Mouse (Mus musculus): ENCODE results near the gene Rps27l. TPM values are rescaled to one million over a fixed set of nuclear protein-coding genes. Genes with fewer than 3 reads are reported as not detected.

The Rps27l gene
- polyA plus RNA-seq, 1 experiment from 2014 or later: 839 TPM

- 81% methylated on average over 7 of the region's 7 CpGs for WGBS
- ATAC-seq (ENCODE audit: insufficient read depth, low FRiP score): no peak
Observed at GRCm38 (mm10) chr9:66985377-66985776, 39.5 kb downstream of the Rps27l start.

GRCm38 (mm10) chr9:66988198-66988887, 42.5 kb downstream of the Rps27l start:
- WGBS: 43% methylated on average over 11 of the region's 11 CpGs
- peak; percentile 56 for ATAC-seq (ENCODE audit: insufficient read depth, low FRiP score)
- H3K36me3 ChIP-seq (ENCODE audit: control insufficient read depth, insufficient read depth, low read length): no peaks in the 10 kb centered on the region
- H3K4me1 ChIP-seq (ENCODE audit: control insufficient read depth, insufficient read depth, low read length): peaks cover 36% of the 10 kb centered on the region
- H3K4me2 ChIP-seq (ENCODE audit: low read depth, low read length): peak overlapping the region; percentile 11; the same call in 1 of the 2 replicates
- no peak overlapping the region for H3K4me3 ChIP-seq (replicated peaks; ENCODE audit: low read length)
- H3K27me3 ChIP-seq (ENCODE audit: control insufficient read depth, insufficient read depth, low read length): no peaks in the 10 kb centered on the region
- H3K27ac ChIP-seq (ENCODE audit: low read length): peak overlapping the region; percentile 98
- H3K9ac ChIP-seq (ENCODE audit: low read length): peak overlapping the region; percentile 13
- H3K9me3 ChIP-seq (replicated peaks; ENCODE audit: control insufficient read depth, low read length): 0 out of 2 replicates have a peak, but pooled peaks cover 4% of the 10 kb centered on the region

More at GRCm38 (mm10) chr9:66985377-66985776, 39.5 kb downstream of the Rps27l start:
- Histone ChIP-seq H3K27ac (ENCODE audit: low read length) (no peak overlapping the region), H3K4me1 (ENCODE audit: control insufficient read depth, insufficient read depth, low read length) (peaks cover 27% of the 10 kb centered on the region), H3K4me3 (replicated peaks; ENCODE audit: low read length) (no peak overlapping the region), H3K9me3 (replicated peaks; ENCODE audit: control insufficient read depth, low read length) (no peaks in the 10 kb centered on the region), H3K36me3 (ENCODE audit: control insufficient read depth, insufficient read depth, low read length) (no peaks in the 10 kb centered on the region), H3K4me2 (ENCODE audit: low read depth, low read length) (no peak overlapping the region), H3K9ac (ENCODE audit: low read length) (no peak overlapping the region), H3K27me3 (ENCODE audit: control insufficient read depth, insufficient read depth, low read length) (no peaks in the 10 kb centered on the region)

- ATAC-seq (ENCODE audit: insufficient read depth, low FRiP score): peak; percentile 88
- H3K27ac ChIP-seq (ENCODE audit: low read length): peak overlapping the region; percentile 98
- H3K4me3 ChIP-seq (replicated peaks; ENCODE audit: low read length): no peak overlapping the region
- no peaks in the 10 kb centered on the region for H3K27me3 ChIP-seq (ENCODE audit: control insufficient read depth, insufficient read depth, low read length)
- 14% methylated on average over 6 of the region's 6 CpGs for WGBS
- peaks cover 36% of the 10 kb centered on the region for H3K4me1 ChIP-seq (ENCODE audit: control insufficient read depth, insufficient read depth, low read length)
- H3K9me3 ChIP-seq (replicated peaks; ENCODE audit: control insufficient read depth, low read length): 0 out of 2 replicates have a peak, but pooled peaks cover 5% of the 10 kb centered on the region
- H3K9ac ChIP-seq (ENCODE audit: low read length): no peak overlapping the region
- H3K4me2 ChIP-seq (ENCODE audit: low read depth, low read length): 0 out of 2 replicates have a peak overlapping the region, but pooled peaks have one; percentile 20
- no peaks in the 10 kb centered on the region for H3K36me3 ChIP-seq (ENCODE audit: control insufficient read depth, insufficient read depth, low read length)
Observed at GRCm38 (mm10) chr9:66988888-66989414, 43.1 kb downstream of the Rps27l start.

- H3K4me3 ChIP-seq (replicated peaks; ENCODE audit: low read length): no peak overlapping the region
- peaks cover 36% of the 10 kb centered on the region for H3K4me1 ChIP-seq (ENCODE audit: control insufficient read depth, insufficient read depth, low read length)
- no peak for ATAC-seq (ENCODE audit: insufficient read depth, low FRiP score)
- H3K9ac ChIP-seq (ENCODE audit: low read length): peak overlapping the region; percentile 22; the same call in 1 of the 2 replicates
- H3K27ac ChIP-seq (ENCODE audit: low read length): peak overlapping the region; percentile 98
- H3K36me3 ChIP-seq (ENCODE audit: control insufficient read depth, insufficient read depth, low read length): no peaks in the 10 kb centered on the region
- H3K4me2 ChIP-seq (ENCODE audit: low read depth, low read length): peak overlapping the region; percentile 20; the same call in 1 of the 2 replicates
- WGBS: 42% methylated on average over 6 of the region's 6 CpGs
- 0 out of 2 replicates have a peak, but pooled peaks cover 5% of the 10 kb centered on the region for H3K9me3 ChIP-seq (replicated peaks; ENCODE audit: control insufficient read depth, low read length)
- no peaks in the 10 kb centered on the region for H3K27me3 ChIP-seq (ENCODE audit: control insufficient read depth, insufficient read depth, low read length)
Observed at GRCm38 (mm10) chr9:66989581-66989980, 43.7 kb downstream of the Rps27l start.

- Histone ChIP-seq H3K36me3 (ENCODE audit: control insufficient read depth, insufficient read depth, low read length) (no peaks in the 10 kb centered on the region), H3K4me1 (ENCODE audit: control insufficient read depth, insufficient read depth, low read length) (peaks cover 36% of the 10 kb centered on the region), H3K9me3 (replicated peaks; ENCODE audit: control insufficient read depth, low read length) (0 out of 2 replicates have a peak, but pooled peaks cover 5% of the 10 kb centered on the region), H3K4me3 (replicated peaks; ENCODE audit: low read length) (no peak overlapping the region), H3K9ac (ENCODE audit: low read length) (no peak overlapping the region), H3K27ac (ENCODE audit: low read length) (peak overlapping the region; percentile 98), H3K4me2 (ENCODE audit: low read depth, low read length) (no peak overlapping the region), H3K27me3 (ENCODE audit: control insufficient read depth, insufficient read depth, low read length) (no peaks in the 10 kb centered on the region)
- no peak for ATAC-seq (ENCODE audit: insufficient read depth, low FRiP score)
- whole genome bisulfite sequencing: 83% methylated on average over 5 of the region's 5 CpGs
Observed at GRCm38 (mm10) chr9:66990046-66990445, 44.2 kb downstream of the Rps27l start.

- Histone ChIP-seq H3K9me3 (replicated peaks; ENCODE audit: control insufficient read depth, low read length) (0 out of 2 replicates have a peak, but pooled peaks cover 5% of the 10 kb centered on the region), H3K9ac (ENCODE audit: low read length) (no peak overlapping the region), H3K36me3 (ENCODE audit: control insufficient read depth, insufficient read depth, low read length) (no peaks in the 10 kb centered on the region), H3K4me3 (replicated peaks; ENCODE audit: low read length) (no peak overlapping the region), H3K27ac (ENCODE audit: low read length) (no peak overlapping the region), H3K4me2 (ENCODE audit: low read depth, low read length) (no peak overlapping the region), H3K27me3 (ENCODE audit: control insufficient read depth, insufficient read depth, low read length) (no peaks in the 10 kb centered on the region), H3K4me1 (ENCODE audit: control insufficient read depth, insufficient read depth, low read length) (peaks cover 36% of the 10 kb centered on the region)
- 58% methylated on average over 9 of the region's 9 CpGs for WGBS
- ATAC-seq (ENCODE audit: insufficient read depth, low FRiP score): no peak
Observed at GRCm38 (mm10) chr9:66991021-66991749, 45.3 kb downstream of the Rps27l start.

GRCm38 (mm10) chr9:66991750-66992410, 46.0 kb downstream of the Rps27l start:
- no peak for ATAC-seq (ENCODE audit: insufficient read depth, low FRiP score)
- Histone ChIP-seq H3K4me1 (ENCODE audit: control insufficient read depth, insufficient read depth, low read length) (peaks cover 36% of the 10 kb centered on the region), H3K9me3 (replicated peaks; ENCODE audit: control insufficient read depth, low read length) (0 out of 2 replicates have a peak, but pooled peaks cover 5% of the 10 kb centered on the region), H3K27ac (ENCODE audit: low read length) (no peak overlapping the region), H3K27me3 (ENCODE audit: control insufficient read depth, insufficient read depth, low read length) (no peaks in the 10 kb centered on the region), H3K4me2 (ENCODE audit: low read depth, low read length) (no peak overlapping the region), H3K9ac (ENCODE audit: low read length) (no peak overlapping the region), H3K4me3 (replicated peaks; ENCODE audit: low read length) (no peak overlapping the region), H3K36me3 (ENCODE audit: control insufficient read depth, insufficient read depth, low read length) (no peaks in the 10 kb centered on the region)
- WGBS: 70% methylated on average over 8 of the region's 8 CpGs

Data from stomach, embryonic 16.5 days (tissue).